Mouse (Mus musculus): Measurements from ENCODE around the gene Bst1. TPM values are rescaled to one million over a fixed set of nuclear protein-coding genes. Genes with fewer than 3 reads are reported as not detected.

Gene Bst1
- total and polyA plus RNA-seq, 2 experiments from 2014 or later: 0.11 to 0.76 TPM

DNA sequence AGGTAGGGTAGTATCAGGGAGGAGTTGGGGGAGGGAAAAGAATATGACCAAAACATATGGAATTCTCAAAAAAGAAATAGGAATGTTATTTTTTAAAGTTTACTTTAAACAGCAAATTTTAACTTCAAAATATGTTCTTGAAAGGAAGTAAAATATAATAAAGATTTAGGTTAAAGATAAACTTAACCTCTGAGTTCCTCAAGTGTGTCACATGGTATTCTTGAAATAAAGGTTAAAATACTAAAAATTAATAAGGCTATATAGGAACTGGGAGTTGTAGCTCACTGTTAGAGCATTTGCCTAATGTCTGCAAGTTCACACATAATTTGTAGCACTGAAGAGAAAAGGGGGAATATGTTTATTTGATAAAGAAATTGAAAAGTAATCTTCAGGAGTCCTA lies 17.4 kb upstream of the Bst1 start:
- H3K36me3 ChIP-seq (ENCODE audit: insufficient read depth): no peaks in the 10 kb centered on the region
- no peaks in the 10 kb centered on the region for H3K9me3 ChIP-seq (ENCODE audit: low read length)
- H3K9ac ChIP-seq: no peak overlapping the region
- DNase-seq: no peak
- H3K27me3 ChIP-seq (ENCODE audit: insufficient read depth, low read length): no peaks in the 10 kb centered on the region
- no peaks in the 10 kb centered on the region for H3K4me1 ChIP-seq (ENCODE audit: insufficient read depth)
- no peak for TF ChIP-seq CTCF (IDR thresholded peaks at IDR 0.05; ENCODE audit: low read depth)
- no peak overlapping the region for H3K4me3 ChIP-seq (ENCODE audit: low read depth, low read length)
- H3K27ac ChIP-seq (ENCODE audit: low read depth, low read length): no peak overlapping the region
- ATAC-seq: no peak
- H3K4me2 ChIP-seq (ENCODE audit: low read depth): no peak overlapping the region

DNA sequence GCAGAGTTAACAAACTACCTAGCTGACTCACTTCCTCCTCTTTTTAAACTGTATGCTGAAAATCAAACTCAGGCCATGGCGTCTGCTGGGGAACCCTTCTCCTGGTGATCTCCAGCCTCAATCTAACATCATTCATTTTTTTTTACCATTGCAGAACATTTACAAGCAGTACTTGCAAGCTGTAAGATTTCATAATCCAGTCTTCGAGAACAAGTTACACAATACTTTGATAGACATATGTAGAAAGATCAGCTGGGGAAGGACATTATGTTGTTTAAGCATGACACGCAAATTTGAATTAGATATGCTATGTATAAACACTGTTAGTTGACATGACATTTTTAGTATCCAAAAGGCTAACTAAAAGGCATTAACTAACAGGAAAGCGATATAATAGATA lies 16.9 kb upstream of the Bst1 start:
- ATAC-seq: no peak
- Histone ChIP-seq H3K4me1 (ENCODE audit: insufficient read depth) (no peaks in the 10 kb centered on the region), H3K9me3 (ENCODE audit: low read length) (no peaks in the 10 kb centered on the region), H3K9ac (no peak overlapping the region), H3K27me3 (ENCODE audit: insufficient read depth, low read length) (no peaks in the 10 kb centered on the region), H3K27ac (ENCODE audit: low read depth, low read length) (no peak overlapping the region), H3K4me2 (ENCODE audit: low read depth) (no peak overlapping the region), H3K36me3 (ENCODE audit: insufficient read depth) (no peaks in the 10 kb centered on the region), H3K4me3 (ENCODE audit: low read depth, low read length) (no peak overlapping the region)
- no peak for TF ChIP-seq CTCF (IDR thresholded peaks at IDR 0.05; ENCODE audit: low read depth)
- DNase-seq: no peak
- WGBS: 92% methylated on average over 4 of the region's 4 CpGs

DNA sequence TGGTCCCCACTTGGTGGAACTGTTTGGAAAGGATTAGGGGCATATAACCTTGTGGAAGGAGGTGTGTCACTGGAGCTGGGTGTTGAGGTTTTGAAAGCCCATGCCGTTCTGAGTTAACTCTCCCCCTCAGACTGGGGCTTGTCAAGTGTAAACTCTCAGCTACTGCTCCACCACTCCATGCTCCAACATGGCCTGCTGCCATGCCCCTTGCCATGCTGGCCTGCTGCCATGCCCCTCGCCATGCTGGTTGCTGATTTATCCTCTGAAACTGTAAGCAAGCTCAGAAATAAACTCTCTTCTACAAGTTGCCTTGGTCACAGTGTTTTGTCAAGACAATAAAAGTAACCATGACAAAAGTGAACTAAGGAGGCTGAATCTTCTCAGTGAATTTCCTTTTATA lies 13.3 kb upstream of the Bst1 start:
- Histone ChIP-seq H3K36me3 (ENCODE audit: insufficient read depth) (no peaks in the 10 kb centered on the region), H3K27ac (ENCODE audit: low read depth, low read length) (no peak overlapping the region), H3K27me3 (ENCODE audit: insufficient read depth, low read length) (no peaks in the 10 kb centered on the region), H3K9me3 (ENCODE audit: low read length) (no peaks in the 10 kb centered on the region), H3K4me3 (ENCODE audit: low read depth, low read length) (no peak overlapping the region), H3K4me2 (ENCODE audit: low read depth) (no peak overlapping the region), H3K9ac (no peak overlapping the region), H3K4me1 (ENCODE audit: insufficient read depth) (no peaks in the 10 kb centered on the region)
- ATAC-seq: no peak
- no peak for DNase-seq
- TF ChIP-seq CTCF (IDR thresholded peaks at IDR 0.05; ENCODE audit: low read depth): no peak
- 58% methylated on average over 2 of the region's 2 CpGs for WGBS

DNA sequence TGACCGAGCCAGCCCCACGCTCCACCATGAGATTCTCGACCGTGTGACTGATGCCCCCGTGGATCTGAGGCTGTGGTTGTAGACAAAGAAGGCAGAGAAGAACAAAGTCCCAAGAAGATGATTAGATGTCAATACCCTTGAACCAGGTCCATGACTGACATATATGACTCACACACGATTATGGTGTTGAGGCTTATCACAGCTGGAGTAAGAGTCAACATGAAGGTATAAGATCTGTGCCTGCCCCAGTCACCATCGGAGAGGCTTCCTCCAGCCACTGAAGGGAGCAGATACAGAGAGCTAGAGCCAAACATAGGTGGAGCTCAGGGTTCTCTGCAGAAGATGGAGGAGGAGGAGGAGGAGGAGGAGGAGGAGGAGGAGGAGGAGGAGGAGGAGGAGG lies 12.3 kb upstream of the Bst1 start:
- H3K27ac ChIP-seq (ENCODE audit: low read depth, low read length): no peak overlapping the region
- H3K27me3 ChIP-seq (ENCODE audit: insufficient read depth, low read length): no peaks in the 10 kb centered on the region
- ATAC-seq (no peak), DNase-seq (no peak)
- no peaks in the 10 kb centered on the region for H3K9me3 ChIP-seq (ENCODE audit: low read length)
- H3K4me2 ChIP-seq (ENCODE audit: low read depth): no peak overlapping the region
- H3K36me3 ChIP-seq (ENCODE audit: insufficient read depth): no peaks in the 10 kb centered on the region
- WGBS: 94% methylated on average over 7 of the region's 7 CpGs
- no peak overlapping the region for H3K9ac ChIP-seq
- TF ChIP-seq CTCF (IDR thresholded peaks at IDR 0.05; ENCODE audit: low read depth): no peak
- H3K4me3 ChIP-seq (ENCODE audit: low read depth, low read length): no peak overlapping the region
- H3K4me1 ChIP-seq (ENCODE audit: insufficient read depth): no peaks in the 10 kb centered on the region

DNA sequence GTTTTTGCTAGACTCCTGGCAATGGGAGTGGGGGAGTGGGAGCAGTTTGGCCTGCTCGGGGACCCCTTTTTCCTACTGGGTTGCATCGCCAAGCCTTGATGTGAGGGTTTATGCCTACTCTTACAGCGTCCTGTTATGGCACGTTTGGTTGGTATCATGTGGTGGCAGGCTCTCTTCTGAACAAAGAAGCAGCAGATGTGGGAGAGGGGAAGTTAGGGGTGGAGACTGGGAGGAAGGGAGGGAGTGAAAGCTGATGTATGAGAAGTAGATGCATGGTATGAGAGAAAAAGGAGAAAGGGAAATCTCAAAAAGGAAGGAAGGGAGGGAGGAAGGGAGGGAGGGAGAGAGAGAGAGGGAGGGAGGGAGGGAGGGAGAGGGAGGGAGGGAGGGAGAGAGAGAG lies 11.8 kb upstream of the Bst1 start:
- H3K36me3 ChIP-seq (ENCODE audit: insufficient read depth): no peaks in the 10 kb centered on the region
- no peak overlapping the region for H3K9ac ChIP-seq
- no peak overlapping the region for H3K4me3 ChIP-seq (ENCODE audit: low read depth, low read length)
- H3K27ac ChIP-seq (ENCODE audit: low read depth, low read length): no peak overlapping the region
- H3K4me2 ChIP-seq (ENCODE audit: low read depth): no peak overlapping the region
- H3K27me3 ChIP-seq (ENCODE audit: insufficient read depth, low read length): no peaks in the 10 kb centered on the region
- ATAC-seq: no peak
- no peak for TF ChIP-seq CTCF (IDR thresholded peaks at IDR 0.05; ENCODE audit: low read depth)
- H3K4me1 ChIP-seq (ENCODE audit: insufficient read depth): no peaks in the 10 kb centered on the region
- WGBS: 77% methylated on average over 4 of the region's 4 CpGs
- H3K9me3 ChIP-seq (ENCODE audit: low read length): no peaks in the 10 kb centered on the region
- DNase-seq: no peak

DNA sequence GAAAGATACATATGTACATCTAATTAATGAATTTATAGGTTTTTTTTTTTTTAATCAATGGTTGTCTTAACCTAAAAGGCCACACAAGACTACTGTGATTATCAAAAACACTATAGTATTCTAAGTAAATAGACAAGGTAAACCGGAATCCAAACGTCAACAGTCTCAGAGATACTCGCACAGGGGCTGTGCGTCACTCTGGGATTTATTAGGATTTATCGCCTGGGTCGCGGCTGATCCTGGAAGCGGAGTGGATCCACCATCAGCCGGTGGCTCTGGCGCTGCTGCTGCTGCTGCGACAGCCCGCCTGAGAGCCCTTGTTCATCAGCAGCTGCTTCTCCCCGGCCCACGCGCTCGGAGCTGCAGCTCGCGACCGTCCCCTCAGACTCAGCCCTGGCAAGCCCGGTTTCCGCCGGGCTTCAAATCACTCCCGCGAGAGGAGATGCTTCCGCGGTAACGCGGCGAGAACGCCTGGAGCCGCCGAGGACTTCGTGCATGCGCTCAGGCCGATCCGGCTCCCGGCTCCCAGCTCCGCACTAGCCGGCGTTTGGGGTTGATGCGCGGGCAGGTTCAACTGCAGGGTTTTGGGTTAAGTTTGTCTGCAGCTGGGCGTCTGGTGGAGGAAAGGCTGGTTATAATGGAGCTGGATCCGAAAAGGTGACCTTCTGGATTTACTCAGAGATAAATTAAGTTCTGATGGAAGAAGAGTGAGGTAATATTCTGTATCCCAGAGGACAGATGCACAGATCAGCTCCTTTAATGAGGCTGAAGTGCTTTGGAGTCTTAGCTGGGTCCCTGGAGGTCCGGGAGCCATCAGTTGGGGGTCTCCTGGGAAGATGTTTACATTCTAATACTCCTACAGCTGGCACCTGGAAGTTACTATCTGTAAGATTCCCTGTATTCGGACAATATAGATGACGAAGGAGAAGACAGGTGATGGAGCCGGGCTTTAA lies 10.7 kb upstream of the Bst1 start:
- peak overlapping the region; percentile 81 for H3K27ac ChIP-seq (ENCODE audit: low read depth, low read length)
- 4% methylated on average over 48 of the region's 48 CpGs for WGBS
- no peaks in the 10 kb centered on the region for H3K27me3 ChIP-seq (ENCODE audit: insufficient read depth, low read length)
- peak overlapping the region; percentile 67 for H3K4me2 ChIP-seq (ENCODE audit: low read depth)
- no peak for TF ChIP-seq CTCF (IDR thresholded peaks at IDR 0.05; ENCODE audit: low read depth)
- DNase-seq: peak; percentile 92
- peak overlapping the region; percentile 51 for H3K4me3 ChIP-seq (ENCODE audit: low read depth, low read length)
- H3K9me3 ChIP-seq (ENCODE audit: low read length): no peaks in the 10 kb centered on the region
- no peaks in the 10 kb centered on the region for H3K36me3 ChIP-seq (ENCODE audit: insufficient read depth)
- peak overlapping the region; percentile 72 for H3K9ac ChIP-seq
- no peaks in the 10 kb centered on the region for H3K4me1 ChIP-seq (ENCODE audit: insufficient read depth)
- ATAC-seq: peak; percentile 100

DNA sequence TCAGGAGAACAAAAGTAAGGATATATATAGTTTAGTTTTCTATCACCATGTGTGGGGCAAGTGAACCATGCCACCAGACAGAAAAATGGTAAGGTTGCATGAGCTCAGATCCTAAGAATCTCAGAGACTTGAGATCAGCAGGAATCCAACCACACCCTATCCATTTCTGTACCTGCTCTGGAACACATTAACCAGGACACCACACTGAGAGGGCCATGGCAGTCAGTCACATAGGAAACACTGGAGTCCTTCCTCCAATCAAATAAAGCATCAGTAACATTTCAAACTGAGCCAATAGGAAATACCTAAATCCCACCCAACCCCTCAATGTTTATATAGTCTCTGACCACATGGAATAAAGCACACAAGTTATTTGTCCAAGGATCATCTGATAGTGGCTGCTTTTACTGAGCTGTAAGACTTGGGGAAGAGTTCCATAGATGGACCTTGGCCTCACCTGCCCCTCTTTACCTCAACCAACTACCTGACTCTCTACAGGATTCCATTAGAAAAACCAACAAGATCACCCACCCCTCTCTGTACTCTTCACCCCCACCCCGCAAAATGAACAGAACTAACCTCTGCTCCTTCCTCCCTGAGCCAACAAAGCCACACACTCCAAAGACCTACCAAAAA lies 8.1 kb upstream of the Bst1 start:
- no peak overlapping the region for H3K4me3 ChIP-seq (ENCODE audit: low read depth, low read length)
- no peak overlapping the region for H3K27ac ChIP-seq (ENCODE audit: low read depth, low read length)
- H3K36me3 ChIP-seq (ENCODE audit: insufficient read depth): no peaks in the 10 kb centered on the region
- H3K9me3 ChIP-seq (ENCODE audit: low read length): no peaks in the 10 kb centered on the region
- 90% methylated on average over 1 of the region's 1 CpGs for WGBS
- DNase-seq (no peak), ATAC-seq (no peak)
- no peaks in the 10 kb centered on the region for H3K27me3 ChIP-seq (ENCODE audit: insufficient read depth, low read length)
- no peak overlapping the region for H3K4me2 ChIP-seq (ENCODE audit: low read depth)
- no peaks in the 10 kb centered on the region for H3K4me1 ChIP-seq (ENCODE audit: insufficient read depth)
- no peak overlapping the region for H3K9ac ChIP-seq
- TF ChIP-seq CTCF (IDR thresholded peaks at IDR 0.05; ENCODE audit: low read depth): no peak

Measured in forebrain, postnatal 0 days (tissue).